Mouse (Mus musculus) hematopoietic stem cell, adult 5-6 weeks (primary cell): ENCODE measurements around the gene Epm2a. TPM values are rescaled to one million over a fixed set of nuclear protein-coding genes. Genes with fewer than 3 reads are reported as not detected.

ENCODE experiments used
- ATAC-seq, 2 experiments: fragments of 125-278 bp in 1 of 2; replicated peaks in 1 of 2; 2 replicates each; pipeline ENCODE4 v1.8.0; 2016 to 2017; ENCODE audit warnings: inconsistent platforms in 2 of 2, mild to moderate bottlenecking in 2 of 2, moderate number of reproducible peaks in 2 of 2, low read depth in 1 of 2, moderate TSS enrichment in 1 of 2; ENCODE audit not compliant: low FRiP score in 2 of 2, poor library complexity in 2 of 2, severe bottlenecking in 2 of 2, insufficient read depth in 1 of 2, low TSS enrichment in 1 of 2
- total RNA-seq: library from RNA; stranded (forward); fragments of 172-1452, 232-1000 nt; gene quantifications from 2 replicates; pipeline ENCODE4 v1.2.3, GENCODE M21; 2017

Gene Epm2a
- total RNA-seq, 1 experiment from 2014 or later: 13.9 TPM

GRCm38 (mm10) chr10:11362896-11363487 is 19.8 kb downstream of the Epm2a start:
- no peak for ATAC-seq

- no peak for ATAC-seq
Observed at GRCm38 (mm10) chr10:11381302-11381701, 38.1 kb downstream of the Epm2a start.

DNA sequence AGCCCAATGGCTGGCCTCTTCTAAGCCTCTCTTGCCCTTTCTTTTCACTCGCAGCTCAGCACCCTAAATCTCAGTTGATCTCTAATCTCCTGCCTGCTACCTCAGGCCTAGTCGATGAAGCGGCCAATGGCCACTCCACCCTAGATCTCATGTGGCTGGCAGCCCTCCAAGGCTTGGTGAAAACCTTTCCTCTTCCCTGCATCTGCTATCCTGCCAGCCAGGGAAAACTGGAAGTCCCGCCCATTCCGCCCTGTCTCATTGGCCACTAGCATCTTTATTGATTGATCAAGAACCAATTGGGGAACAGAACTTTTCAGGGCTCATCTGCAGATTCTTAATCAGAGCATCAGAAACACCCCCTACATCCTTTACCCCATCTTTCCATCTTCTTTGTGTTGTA is 67.7 kb downstream of the Epm2a start:
- no peak for ATAC-seq

DNA sequence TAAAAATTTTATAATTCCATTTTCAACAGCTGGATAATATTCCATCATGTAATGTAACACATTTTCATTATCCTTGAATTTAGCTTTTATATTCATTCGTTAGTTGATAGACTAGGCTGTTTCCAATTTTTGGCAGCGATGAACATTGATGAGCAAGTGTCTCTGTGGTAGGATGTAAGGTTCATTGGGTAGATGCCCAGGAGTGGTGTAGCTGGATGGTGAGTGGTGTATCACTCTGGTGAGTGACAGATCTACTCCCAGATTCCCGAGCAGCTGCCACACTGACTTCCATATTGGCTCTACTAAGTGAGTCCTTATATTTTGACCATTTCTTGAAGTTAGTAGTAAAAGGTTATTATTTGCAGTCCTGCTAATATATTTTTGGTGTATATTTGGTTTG is 76.9 kb downstream of the Epm2a start:
- ATAC-seq: no peak

GRCm38 (mm10) chr10:11429059-11429812 is 86.0 kb downstream of the Epm2a start:
- ATAC-seq: no peak

DNA sequence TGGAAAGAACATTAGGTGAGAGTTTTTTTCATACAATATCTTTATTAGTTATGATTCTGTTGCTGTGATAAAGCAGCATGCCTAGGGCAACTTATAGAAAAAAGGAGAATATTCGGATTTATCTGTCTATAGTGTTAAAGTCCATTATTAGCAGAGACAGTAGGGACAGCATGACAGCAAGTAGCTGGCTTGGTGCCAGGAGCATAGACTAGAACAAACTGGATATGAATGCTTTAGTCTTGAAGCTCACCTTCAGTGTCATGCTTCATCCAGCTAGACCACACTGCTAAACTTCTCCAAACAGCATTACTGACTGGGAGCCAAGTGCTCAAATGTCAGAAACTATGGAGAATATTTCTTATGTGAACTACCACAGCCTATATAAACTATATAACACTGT is 93.8 kb downstream of the Epm2a start:
- ATAC-seq: no peak

- no peak for ATAC-seq
Observed at GRCm38 (mm10) chr10:11438461-11438860, 95.3 kb downstream of the Epm2a start.

GRCm38 (mm10) chr10:11439342-11439741 is 96.1 kb downstream of the Epm2a start:
- no peak for ATAC-seq

DNA sequence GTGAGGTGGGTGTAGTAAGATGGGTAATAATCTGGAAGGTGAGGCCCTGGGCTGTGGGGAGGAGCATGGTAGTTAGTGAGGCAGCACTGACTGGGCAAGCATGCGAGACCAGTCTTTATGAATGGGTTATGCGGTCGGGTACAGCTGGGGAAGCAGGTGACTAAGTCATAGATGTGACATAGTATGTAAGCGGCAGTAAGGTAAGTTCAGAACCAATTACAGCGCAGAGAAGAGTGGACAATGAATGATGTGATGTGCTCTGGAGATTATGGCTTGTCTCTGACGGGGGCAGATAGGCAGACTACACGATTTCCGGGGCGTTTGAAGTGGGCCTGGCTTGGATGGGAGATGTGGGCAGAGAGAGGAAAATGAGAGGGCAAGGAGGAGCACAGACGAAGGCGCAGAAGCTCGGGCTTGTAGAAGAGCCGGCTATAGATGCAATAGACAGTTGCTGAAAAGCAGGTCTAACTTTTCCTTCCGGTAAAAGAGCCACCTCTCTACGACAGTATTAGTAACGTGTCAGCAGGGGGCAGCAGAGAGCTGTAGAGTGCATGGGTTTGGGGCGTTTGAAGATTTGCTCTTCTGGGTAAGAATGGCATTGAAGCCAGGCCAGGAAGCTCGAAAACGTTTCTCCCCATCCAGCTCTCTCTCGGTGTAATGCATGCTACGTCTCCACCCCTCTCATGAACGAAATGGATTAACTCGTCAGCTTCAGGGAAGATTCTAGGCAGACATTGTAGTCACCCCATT is 106.5 kb downstream of the Epm2a start:
- ATAC-seq: peak; percentile 81 to 95

GRCm38 (mm10) chr10:11452537-11452936 is 109.3 kb downstream of the Epm2a start:
- ATAC-seq: no peak

GRCm38 (mm10) chr10:11457445-11457844 is 114.2 kb downstream of the Epm2a start:
- no peak for ATAC-seq

DNA sequence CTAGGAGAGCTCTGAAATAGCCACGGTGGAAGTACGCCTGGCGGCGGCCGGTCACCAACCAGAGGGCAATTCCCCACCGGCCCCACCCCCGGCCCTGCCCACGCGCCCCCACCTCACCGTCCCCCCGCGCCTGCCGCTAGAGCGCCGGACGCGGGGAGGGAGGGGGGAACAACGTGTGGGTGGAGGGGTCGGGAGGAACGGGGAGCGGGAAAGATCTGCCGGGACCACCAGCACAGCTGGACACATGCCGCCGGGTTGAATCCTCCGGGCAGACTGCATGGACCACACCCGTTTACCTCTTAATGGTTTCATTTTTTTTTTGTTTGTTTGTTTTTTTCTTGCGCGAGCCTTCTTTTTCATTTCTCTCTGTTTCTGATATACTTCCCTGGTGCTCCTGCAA is 148.8 kb downstream of the Epm2a start:
- peak; percentile 96 to 99 for ATAC-seq

Other genes with a start within 250 kb of the Epm2a start
- gene Shprh, start 194.0 kb upstream of the Epm2a start, total RNA-seq: 26.1 and 34.6 TPM in 2 replicates
- 26.3 and 30.0 TPM in 2 replicates for gene Fbxo30, start 62.1 kb upstream of the Epm2a start, total RNA-seq